26 mouse cellular contexts compared by ENCODE assay signal in the genomic region with DNA sequence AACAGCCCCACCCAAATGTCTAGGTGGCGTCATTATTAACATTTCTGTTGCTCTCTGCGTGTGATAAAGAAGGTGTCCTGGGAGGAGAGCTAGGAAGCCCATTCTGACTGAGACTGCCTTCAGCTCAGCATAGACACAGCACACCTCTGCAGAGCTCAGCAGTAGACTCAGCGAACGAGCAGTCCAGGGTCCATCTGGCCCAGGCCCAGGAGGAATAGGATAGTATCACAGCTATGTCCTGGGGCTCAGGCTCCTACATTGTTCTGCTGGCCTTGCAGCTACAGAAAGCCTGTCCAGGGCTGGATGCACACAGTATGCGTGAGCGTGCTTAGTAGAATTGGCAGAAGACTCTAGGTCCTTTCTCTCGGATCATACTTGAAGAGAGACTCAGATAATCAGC.
DNase-seq lines count a peak whose midpoint lies in the region; ATAC-seq lines count a peak whose summit lies in the region.
"Had no signal": no experiment of that assay in that cellular context is flagged by ENCODE, and none has a peak within 500 bp of the region (broad histone marks: within the 10 kb centered on the region; RNA-seq: fewer than 3 reads in every experiment).

No protein-coding gene starts in this region.

- H3K9me3 ChIP-seq in kidney, embryonic 16.5 days (ENCODE audit: low read length), result no peaks in the 10 kb centered on the region
- H3K9me3 ChIP-seq in forebrain, embryonic 14.5 days (replicated peaks; ENCODE audit: control insufficient read depth, low read length), result no peaks in the 10 kb centered on the region
- H3K9me3 ChIP-seq: embryonic facial prominence, embryonic 10.5 days; embryonic facial prominence, embryonic 13.5 days; forebrain, embryonic 12.5 days; heart, embryonic 10.5 days; heart, embryonic 13.5 days; hindbrain, embryonic 12.5 days; hindbrain, embryonic 15.5 days had no signal

- 90% methylated on average over 7 of the region's 7 CpGs for whole genome bisulfite sequencing in kidney, embryonic 16.5 days
- WGBS in forebrain, embryonic 14.5 days, result 86% methylated on average over 7 of the region's 7 CpGs

- no peak overlapping the region for H3K27ac ChIP-seq in kidney, embryonic 16.5 days (ENCODE audit: low read length)
- no peak overlapping the region for H3K27ac ChIP-seq in forebrain, embryonic 14.5 days (ENCODE audit: low read depth, low read length)
- H3K27ac ChIP-seq: embryonic facial prominence, embryonic 10.5 days; embryonic facial prominence, embryonic 13.5 days; forebrain, embryonic 12.5 days; heart, adult 2 months; heart, embryonic 10.5 days; heart, embryonic 13.5 days; hindbrain, embryonic 12.5 days; hindbrain, embryonic 15.5 days had no signal

- H3K4me2 ChIP-seq in kidney, embryonic 16.5 days (replicated peaks; ENCODE audit: low read depth, low read length), result no peak overlapping the region
- H3K4me2 ChIP-seq in forebrain, embryonic 14.5 days (ENCODE audit: low read length), result no peak overlapping the region
- H3K4me2 ChIP-seq: embryonic facial prominence, embryonic 13.5 days; forebrain, embryonic 12.5 days; heart, embryonic 13.5 days; hindbrain, embryonic 12.5 days; hindbrain, embryonic 15.5 days had no signal

- peak; percentile 78 for DNase-seq in kidney, adult 11 months
- peak; percentile 77 to 86 for DNase-seq in kidney, adult 8-10 months
- peak; percentile 83 for DNase-seq in kidney, postnatal 14 days
- DNase-seq in forebrain, embryonic 14.5 days (ENCODE audit: low spot score), result no peak
- no peak for DNase-seq in lung, postnatal 10 days
- DNase-seq: adrenal gland, adult 8-10 months; adrenal gland, postnatal 25 days; cerebellum, adult 11-12 months; cerebellum, adult 8-10 months; cerebellum, postnatal 10 days; cerebellum, postnatal 36 days; embryo, embryonic 11 days; gastrocnemius, postnatal 10 days; gastrocnemius, postnatal 36 days; heart, adult 2 months had no signal

- ATAC-seq in kidney, embryonic 16.5 days (ENCODE audit: low FRiP score, low TSS enrichment), result no peak
- ATAC-seq in forebrain, embryonic 14.5 days, result no peak
- ATAC-seq: activated CD4-positive, CD25-positive, alpha-beta regulatory T cell, adult 4 months; forebrain, embryonic 16.5 days had no signal

- no peaks in the 10 kb centered on the region for H3K36me3 ChIP-seq in kidney, embryonic 16.5 days (ENCODE audit: insufficient read depth, low read length)
- no peaks in the 10 kb centered on the region for H3K36me3 ChIP-seq in forebrain, embryonic 14.5 days (ENCODE audit: control insufficient read depth, insufficient read depth, low read length)
- H3K36me3 ChIP-seq: embryonic facial prominence, embryonic 10.5 days; embryonic facial prominence, embryonic 13.5 days; forebrain, embryonic 12.5 days; heart, embryonic 10.5 days; heart, embryonic 13.5 days; hindbrain, embryonic 12.5 days; hindbrain, embryonic 15.5 days had no signal

- H3K4me1 ChIP-seq in kidney, embryonic 16.5 days (ENCODE audit: insufficient read depth, low read length), result no peaks in the 10 kb centered on the region
- H3K4me1 ChIP-seq in forebrain, embryonic 14.5 days (ENCODE audit: control insufficient read depth, insufficient read depth, low read length), result no peaks in the 10 kb centered on the region
- H3K4me1 ChIP-seq: embryonic facial prominence, embryonic 13.5 days; forebrain, embryonic 12.5 days; hindbrain, embryonic 15.5 days had no signal

- no peak overlapping the region for H3K9ac ChIP-seq in kidney, embryonic 16.5 days (replicated peaks; ENCODE audit: low read length)
- H3K9ac ChIP-seq in forebrain, embryonic 14.5 days (ENCODE audit: low read length), result no peak overlapping the region
- H3K9ac ChIP-seq: embryonic facial prominence, embryonic 13.5 days; forebrain, embryonic 12.5 days; heart, embryonic 13.5 days; hindbrain, embryonic 12.5 days; hindbrain, embryonic 15.5 days had no signal

- H3K27me3 ChIP-seq in kidney, embryonic 16.5 days (ENCODE audit: insufficient read depth, low read length), result 0 out of 2 replicates have a peak, but pooled peaks cover 3% of the 10 kb centered on the region
- no peaks in the 10 kb centered on the region for H3K27me3 ChIP-seq in forebrain, embryonic 14.5 days (replicated peaks; ENCODE audit: control insufficient read depth, insufficient read depth, low read length)
- H3K27me3 ChIP-seq: embryonic facial prominence, embryonic 13.5 days; forebrain, embryonic 12.5 days; hindbrain, embryonic 15.5 days had no signal

- H3K4me3 ChIP-seq in kidney, embryonic 16.5 days (ENCODE audit: low read length), result no peak overlapping the region
- no peak overlapping the region for H3K4me3 ChIP-seq in forebrain, embryonic 14.5 days (ENCODE audit: low read depth, low read length)
- H3K4me3 ChIP-seq: embryonic facial prominence, embryonic 10.5 days; embryonic facial prominence, embryonic 13.5 days; erythroblast, embryonic 14.5 days; forebrain, embryonic 12.5 days; heart, adult 2 months; heart, embryonic 10.5 days; heart, embryonic 13.5 days; hindbrain, embryonic 12.5 days; hindbrain, embryonic 15.5 days had no signal

Comparison
In these comparisons a context has a peak if more than half of its experiments do, and no peak if none do; other contexts are left out.
1. DNase-seq: peak in kidney, adult 11 months (single experiment), kidney, adult 8-10 months (2 of 2) and kidney, postnatal 14 days (single experiment); none in forebrain, embryonic 14.5 days (single experiment) and lung, postnatal 10 days (single experiment).